Mouse (Mus musculus): ENCODE measurements around the gene Adamts9. TPM values are rescaled to one million over a fixed set of nuclear protein-coding genes. Genes with fewer than 3 reads are reported as not detected.
A peak's percentile ranks its signal among the peaks of the same experiment; 100 is the strongest.

Adamts9 gene
- polyA plus RNA-seq, 1 experiment from 2014 or later = 2.6 TPM

DNA sequence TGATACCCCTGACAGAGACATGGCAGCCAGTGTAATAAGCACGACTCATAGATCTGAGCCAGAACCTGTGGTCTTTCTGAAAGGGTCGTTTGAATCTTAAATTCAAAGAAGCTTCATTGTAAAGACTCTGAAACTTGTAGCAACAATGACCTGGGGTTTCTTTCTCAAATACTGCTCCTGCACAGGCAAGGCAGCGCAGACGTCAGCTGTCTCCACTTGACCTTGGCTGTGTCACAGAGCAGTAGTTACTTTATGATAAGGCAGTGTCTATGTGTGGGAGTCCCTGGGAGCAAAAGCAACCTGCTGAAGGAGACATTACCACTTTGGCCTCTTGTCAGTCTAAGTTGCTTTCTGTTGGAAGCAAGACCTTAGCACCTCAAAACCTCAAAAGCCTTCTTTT is 96.7 kb downstream of the Adamts9 start:
- no peaks in the 10 kb centered on the region for H3K9me3 ChIP-seq
- no peak for DNase-seq (ENCODE audit: extremely low spot score, low spot score)
- no peak overlapping the region for H3K4me3 ChIP-seq
- H3K4me1 ChIP-seq = peaks cover 24% of the 10 kb centered on the region
- no peaks in the 10 kb centered on the region for H3K27me3 ChIP-seq (ENCODE audit: poor library complexity, severe bottlenecking)
- H3K27ac ChIP-seq = no peak overlapping the region
- WGBS = 73% methylated on average over 4 of the region's 4 CpGs
- H3K36me3 ChIP-seq (replicated peaks) = peaks cover 5% of the 10 kb centered on the region; the same call in 1 of the 2 replicates

DNA sequence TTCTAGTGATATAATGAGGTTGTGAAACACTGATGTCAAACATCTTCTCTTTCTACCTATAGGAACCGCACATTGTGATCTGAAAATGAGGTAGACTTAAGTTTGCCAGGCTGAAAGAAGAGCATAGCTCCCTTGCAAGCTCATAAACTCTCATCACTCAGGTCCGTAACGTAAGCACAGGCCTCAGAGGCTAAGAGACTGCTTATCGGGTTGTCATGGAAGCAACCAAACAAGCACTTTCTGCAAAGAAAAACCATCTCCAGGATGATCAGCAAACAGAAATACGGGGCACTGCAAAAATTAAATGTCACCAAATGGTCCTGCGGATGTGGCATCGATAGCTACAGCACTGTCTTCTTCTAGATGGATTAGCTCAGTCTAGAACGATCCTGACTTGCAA is 97.4 kb downstream of the Adamts9 start:
- Histone ChIP-seq H3K27ac (no peak overlapping the region), H3K9me3 (no peaks in the 10 kb centered on the region), H3K4me3 (no peak overlapping the region), H3K27me3 (ENCODE audit: poor library complexity, severe bottlenecking) (no peaks in the 10 kb centered on the region), H3K4me1 (peaks cover 30% of the 10 kb centered on the region), H3K36me3 (replicated peaks) (peaks cover 5% of the 10 kb centered on the region; the same call in 1 of the 2 replicates)
- no peak for DNase-seq (ENCODE audit: extremely low spot score, low spot score)
- WGBS = 93% methylated on average over 8 of the region's 8 CpGs

DNA sequence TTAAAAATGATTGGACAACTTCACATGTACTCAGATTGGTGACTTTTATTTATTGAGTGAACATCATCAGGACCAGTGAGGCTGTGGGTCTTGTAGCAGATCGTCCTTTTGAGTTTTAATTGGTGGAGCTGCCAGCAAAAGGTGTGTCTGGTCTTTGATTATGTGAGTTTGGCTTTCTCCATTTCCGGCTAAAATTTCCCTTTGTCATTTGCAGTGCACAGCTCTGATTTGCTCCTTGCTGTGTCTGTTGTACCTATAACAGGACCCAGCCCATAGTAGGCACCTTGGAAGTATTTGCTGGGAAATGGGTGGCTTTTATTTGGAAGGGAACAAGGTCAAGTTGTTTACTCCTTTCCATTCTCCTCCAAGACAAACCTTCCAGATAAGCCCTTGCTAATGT is 99.8 kb downstream of the Adamts9 start:
- H3K36me3 ChIP-seq (replicated peaks) = no peaks in the 10 kb centered on the region
- no peak for DNase-seq (ENCODE audit: extremely low spot score, low spot score)
- 81% methylated on average over 2 of the region's 2 CpGs for WGBS
- H3K27me3 ChIP-seq (ENCODE audit: poor library complexity, severe bottlenecking) = no peaks in the 10 kb centered on the region
- H3K27ac ChIP-seq = no peak overlapping the region
- no peak overlapping the region for H3K4me3 ChIP-seq
- H3K4me1 ChIP-seq = peaks cover 32% of the 10 kb centered on the region
- no peaks in the 10 kb centered on the region for H3K9me3 ChIP-seq

DNA sequence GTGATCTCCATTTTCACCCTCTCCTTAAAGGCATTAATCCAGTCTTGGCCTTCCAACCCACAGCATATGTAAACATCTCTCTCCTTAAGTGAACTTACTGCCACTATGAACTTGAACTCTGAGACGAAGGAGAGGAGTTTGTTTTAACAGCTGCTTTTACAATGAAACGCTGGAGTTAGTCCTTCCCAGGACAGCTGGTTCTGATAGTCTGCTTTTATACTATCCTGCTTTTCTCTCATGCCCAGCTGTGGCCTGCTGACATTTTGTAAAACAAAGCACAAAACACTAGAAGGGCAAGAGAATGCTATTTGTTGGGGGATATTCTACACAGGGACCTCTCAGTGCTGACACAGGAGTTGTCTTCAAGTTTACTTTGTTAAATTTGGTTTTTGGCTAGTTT is 101.3 kb downstream of the Adamts9 start:
- 14% methylated on average over 2 of the region's 2 CpGs for WGBS
- DNase-seq (ENCODE audit: extremely low spot score, low spot score) = no peak
- Histone ChIP-seq H3K36me3 (replicated peaks) (no peaks in the 10 kb centered on the region), H3K27me3 (ENCODE audit: poor library complexity, severe bottlenecking) (no peaks in the 10 kb centered on the region), H3K4me1 (peaks cover 32% of the 10 kb centered on the region), H3K27ac (no peak overlapping the region), H3K4me3 (no peak overlapping the region), H3K9me3 (no peaks in the 10 kb centered on the region)

DNA sequence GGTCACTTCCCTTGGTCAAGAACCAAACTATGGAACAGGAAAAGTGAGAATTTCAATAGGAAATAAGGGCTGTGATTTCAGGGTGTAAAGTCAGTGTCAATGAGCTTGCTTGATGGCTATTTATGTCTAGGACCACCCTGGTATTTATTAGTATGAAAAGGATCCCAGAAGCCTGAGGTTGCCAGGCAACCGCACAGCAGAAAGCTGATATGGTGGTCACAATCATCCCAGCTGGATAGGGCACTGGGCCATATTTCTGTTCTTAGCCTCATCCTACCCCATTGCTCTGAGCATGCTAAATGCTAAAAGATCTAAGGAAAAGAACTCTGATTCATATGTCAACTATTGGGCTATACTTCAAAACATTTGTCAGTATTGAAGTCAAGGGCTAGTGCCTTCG is 112.2 kb downstream of the Adamts9 start:
- Histone ChIP-seq H3K9me3 (no peaks in the 10 kb centered on the region), H3K36me3 (replicated peaks) (0 out of 2 replicates have a peak, but pooled peaks cover 3% of the 10 kb centered on the region), H3K27me3 (ENCODE audit: poor library complexity, severe bottlenecking) (no peaks in the 10 kb centered on the region), H3K4me3 (no peak overlapping the region), H3K4me1 (peaks cover 14% of the 10 kb centered on the region), H3K27ac (no peak overlapping the region)
- DNase-seq (ENCODE audit: extremely low spot score, low spot score) = no peak
- WGBS = 95% methylated on average over 2 of the region's 2 CpGs

DNA sequence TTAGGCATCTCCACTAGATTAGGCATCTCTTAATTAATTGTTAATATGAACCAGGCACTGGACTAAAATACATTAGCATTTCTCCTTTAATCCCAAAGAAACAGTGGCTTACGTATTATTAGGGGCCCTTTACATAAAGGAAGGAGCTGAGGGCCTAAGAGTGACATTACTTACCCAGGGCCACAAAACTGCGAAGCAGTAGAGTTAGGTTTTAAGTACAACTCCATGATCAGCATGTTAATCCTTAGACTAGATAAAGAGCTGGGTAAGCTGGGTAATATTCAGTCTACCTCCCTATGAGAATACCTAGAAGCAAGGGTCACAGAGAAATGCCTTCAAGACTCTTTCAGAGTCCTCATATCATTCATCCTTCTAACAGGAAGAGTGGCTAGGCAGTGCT is 114.1 kb downstream of the Adamts9 start:
- Histone ChIP-seq H3K4me3 (no peak overlapping the region), H3K36me3 (replicated peaks) (0 out of 2 replicates have a peak, but pooled peaks cover 3% of the 10 kb centered on the region), H3K4me1 (peaks cover 15% of the 10 kb centered on the region), H3K27me3 (ENCODE audit: poor library complexity, severe bottlenecking) (no peaks in the 10 kb centered on the region), H3K27ac (no peak overlapping the region), H3K9me3 (no peaks in the 10 kb centered on the region)
- DNase-seq (ENCODE audit: extremely low spot score, low spot score) = no peak
- WGBS = 97% methylated on average over 2 of the region's 2 CpGs

DNA sequence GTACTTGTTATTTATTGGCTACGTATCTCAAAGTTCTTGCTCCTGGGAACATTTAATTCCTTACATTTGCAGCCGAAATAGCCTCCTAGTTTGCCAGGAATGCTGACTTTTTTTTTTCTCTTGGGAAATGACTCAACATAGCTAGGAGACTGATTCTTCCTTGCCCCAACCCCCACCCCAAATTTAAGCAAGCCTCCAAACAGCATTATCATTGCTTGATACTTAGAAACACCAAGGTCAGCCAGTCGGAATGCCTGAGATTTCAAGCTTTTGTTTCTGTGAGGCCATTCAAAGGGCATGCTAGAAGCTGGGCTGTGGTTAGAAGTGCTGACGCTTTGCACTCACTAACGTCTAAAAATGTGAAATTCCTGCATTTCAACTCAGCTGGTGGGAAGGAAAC is 115.9 kb downstream of the Adamts9 start:
- WGBS = 59% methylated on average over 5 of the region's 5 CpGs
- no peak for DNase-seq (ENCODE audit: extremely low spot score, low spot score)

DNA sequence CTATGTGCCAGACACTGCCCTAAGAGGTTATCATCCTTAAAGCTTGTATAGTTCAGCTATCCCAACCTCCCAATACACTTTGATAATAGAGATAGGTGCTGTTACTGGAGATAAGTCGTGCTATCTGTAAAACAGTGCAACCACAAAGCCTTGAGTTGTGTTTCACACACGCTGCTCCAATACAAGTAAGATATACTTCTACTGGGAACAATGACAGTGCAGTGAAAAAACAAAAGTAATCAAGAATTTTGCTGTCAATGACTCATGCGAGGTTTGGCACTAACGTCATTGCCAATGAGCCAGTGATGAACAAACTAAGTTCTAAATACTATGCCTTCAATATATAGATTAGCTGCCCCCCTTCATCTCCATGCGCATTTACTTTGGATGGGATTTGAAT is 116.7 kb downstream of the Adamts9 start:
- Histone ChIP-seq H3K27me3 (ENCODE audit: poor library complexity, severe bottlenecking) (peaks cover 10% of the 10 kb centered on the region), H3K4me1 (peaks cover 39% of the 10 kb centered on the region), H3K36me3 (replicated peaks) (no peaks in the 10 kb centered on the region), H3K4me3 (no peak overlapping the region), H3K9me3 (no peaks in the 10 kb centered on the region), H3K27ac (no peak overlapping the region)
- DNase-seq (ENCODE audit: extremely low spot score, low spot score) = no peak
- 90% methylated on average over 5 of the region's 5 CpGs for WGBS

More for the DNA sequence above, 115.9 kb downstream of the Adamts9 start:
- no peaks in the 10 kb centered on the region for H3K9me3 ChIP-seq
- no peak overlapping the region for H3K4me3 ChIP-seq
- H3K27ac ChIP-seq = no peak overlapping the region
- peaks cover 10% of the 10 kb centered on the region for H3K27me3 ChIP-seq (ENCODE audit: poor library complexity, severe bottlenecking)
- peaks cover 31% of the 10 kb centered on the region for H3K4me1 ChIP-seq
- no peaks in the 10 kb centered on the region for H3K36me3 ChIP-seq (replicated peaks)

DNA sequence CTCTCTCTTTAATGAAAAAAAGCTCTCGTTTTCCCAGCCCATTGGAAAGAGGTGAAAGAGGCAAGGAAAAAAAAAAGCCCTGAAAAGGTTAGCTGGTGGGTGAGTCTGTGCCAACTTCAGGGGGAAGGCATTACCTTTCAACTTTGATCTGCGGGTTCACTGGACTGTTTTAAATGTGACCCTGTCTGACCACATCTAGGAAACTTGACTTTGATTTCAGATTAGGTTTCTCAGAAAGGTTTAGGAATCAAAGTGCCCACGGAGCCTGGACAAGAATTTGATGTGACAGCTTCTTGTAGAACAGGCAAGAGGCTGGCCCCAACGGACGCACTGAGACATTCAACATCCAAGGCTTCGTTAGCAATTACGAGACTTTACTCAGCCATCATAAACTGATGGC is 119.3 kb downstream of the Adamts9 start:
- Histone ChIP-seq H3K27ac (no peak overlapping the region), H3K36me3 (replicated peaks) (no peaks in the 10 kb centered on the region), H3K9me3 (no peaks in the 10 kb centered on the region), H3K4me3 (no peak overlapping the region), H3K27me3 (ENCODE audit: poor library complexity, severe bottlenecking) (peaks cover 20% of the 10 kb centered on the region), H3K4me1 (peaks cover 41% of the 10 kb centered on the region)
- 56% methylated on average over 7 of the region's 7 CpGs for WGBS
- DNase-seq (ENCODE audit: extremely low spot score, low spot score) = no peak

DNA sequence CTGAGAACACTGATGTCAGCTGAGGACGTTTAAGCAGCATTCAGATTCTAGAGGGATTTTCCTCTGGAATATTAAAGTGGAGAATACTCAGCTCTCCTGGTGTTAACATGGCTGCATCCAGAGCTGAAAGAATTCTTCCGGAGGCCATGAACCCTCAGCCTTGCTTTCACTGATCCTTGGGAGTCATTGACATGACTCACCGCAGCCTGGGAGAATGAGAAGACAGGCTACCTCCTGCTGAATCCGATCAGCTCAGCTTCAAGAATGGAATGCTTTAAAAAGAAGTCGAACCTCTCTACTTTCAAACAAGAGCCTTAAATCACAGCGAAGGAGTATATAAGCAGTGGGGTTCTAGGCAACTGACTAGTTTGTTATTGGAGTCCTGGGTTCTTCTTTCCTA is 121.3 kb downstream of the Adamts9 start:
- no peaks in the 10 kb centered on the region for H3K9me3 ChIP-seq
- WGBS = 45% methylated on average over 6 of the region's 6 CpGs
- no peaks in the 10 kb centered on the region for H3K36me3 ChIP-seq (replicated peaks)
- DNase-seq (ENCODE audit: extremely low spot score, low spot score) = no peak
- no peak overlapping the region for H3K4me3 ChIP-seq
- 0 out of 2 replicates have a peak overlapping the region, but pooled peaks have one; percentile 27 for H3K27ac ChIP-seq
- H3K4me1 ChIP-seq = peaks cover 50% of the 10 kb centered on the region
- peaks cover 37% of the 10 kb centered on the region for H3K27me3 ChIP-seq (ENCODE audit: poor library complexity, severe bottlenecking)

DNA sequence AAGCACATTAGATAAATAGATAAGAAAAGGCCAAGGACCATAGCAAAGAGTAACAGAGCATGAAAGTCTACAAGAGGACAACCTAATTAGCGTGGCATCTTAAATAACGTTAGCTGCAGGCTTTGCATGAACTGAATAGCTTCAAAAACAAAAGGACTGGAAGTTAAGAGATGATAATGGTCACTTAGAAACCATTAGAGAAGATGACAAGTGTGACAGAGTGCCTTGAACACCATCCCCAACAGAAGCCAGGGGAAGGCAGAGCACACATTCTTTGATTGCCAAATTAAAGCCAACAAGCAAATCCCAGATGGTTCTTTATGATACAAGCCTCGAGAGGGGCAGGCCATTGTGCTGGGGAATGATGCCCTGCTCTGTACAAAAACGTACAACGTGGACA is 121.7 kb downstream of the Adamts9 start:
- Histone ChIP-seq H3K4me3 (no peak overlapping the region), H3K27me3 (ENCODE audit: poor library complexity, severe bottlenecking) (peaks cover 41% of the 10 kb centered on the region), H3K4me1 (peaks cover 54% of the 10 kb centered on the region), H3K36me3 (replicated peaks) (no peaks in the 10 kb centered on the region), H3K27ac (0 out of 2 replicates have a peak overlapping the region, but pooled peaks have one; percentile 27), H3K9me3 (no peaks in the 10 kb centered on the region)
- 37% methylated on average over 5 of the region's 5 CpGs for WGBS
- DNase-seq (ENCODE audit: extremely low spot score, low spot score) = no peak

DNA sequence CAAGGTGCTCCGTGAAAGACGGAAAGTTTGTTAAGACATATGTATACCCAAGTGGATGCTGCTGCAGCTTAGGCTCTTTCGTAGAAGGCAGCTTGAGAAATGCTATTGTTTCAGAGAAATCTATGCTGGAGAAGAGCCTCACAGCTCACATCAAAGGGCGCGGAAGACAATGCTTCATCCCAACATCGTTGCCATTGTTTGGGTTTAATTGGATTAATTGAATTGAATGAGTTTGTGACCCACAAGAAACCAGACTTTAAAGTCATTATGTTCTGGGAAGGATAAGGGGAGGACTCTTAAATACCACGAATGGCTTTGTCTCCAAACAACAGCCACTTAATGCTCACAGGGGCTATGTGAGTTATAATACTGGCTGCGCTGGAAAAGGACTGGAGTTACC is 125.6 kb downstream of the Adamts9 start:
- no peak for DNase-seq (ENCODE audit: extremely low spot score, low spot score)
- Histone ChIP-seq H3K36me3 (replicated peaks) (peaks cover 7% of the 10 kb centered on the region; the same call in 1 of the 2 replicates), H3K27me3 (ENCODE audit: poor library complexity, severe bottlenecking) (peaks cover 63% of the 10 kb centered on the region), H3K9me3 (no peaks in the 10 kb centered on the region), H3K27ac (no peak overlapping the region), H3K4me1 (peaks cover 51% of the 10 kb centered on the region), H3K4me3 (no peak overlapping the region)
- WGBS = 21% methylated on average over 8 of the region's 8 CpGs

DNA sequence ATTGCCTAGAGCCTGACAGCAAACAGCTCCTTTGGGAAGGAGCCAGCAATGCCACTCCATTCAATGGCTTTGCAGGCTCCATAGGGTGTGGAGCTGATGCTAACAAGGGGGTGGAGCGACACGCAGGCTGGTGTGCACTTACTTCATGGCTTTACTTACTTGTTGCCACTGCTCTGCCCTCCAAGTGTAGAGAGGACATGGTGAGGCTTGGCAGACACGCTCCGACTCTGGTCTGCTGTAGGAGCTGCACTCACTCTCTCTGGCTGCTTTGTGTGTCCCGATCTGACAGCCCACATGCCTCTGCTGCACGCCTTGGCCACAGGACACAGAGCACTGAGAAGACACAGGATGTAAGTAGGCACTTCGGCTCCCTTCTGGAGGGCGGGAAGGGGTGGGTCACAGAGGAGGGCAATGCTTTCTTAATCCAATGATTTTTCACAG is 127.0 kb downstream of the Adamts9 start, which contains the start of gene A730049H05Rik:
Gene A730049H05Rik, plus strand, starts transcription at position 168 of the 441 bp plus-strand sequence.
- WGBS = 6% methylated on average over 8 of the region's 8 CpGs
- Histone ChIP-seq H3K9me3 (no peaks in the 10 kb centered on the region), H3K27ac (peak within 1 kb of the TSS; percentile 48; the same call in 1 of the 2 replicates), H3K4me1 (peaks cover 50% of the 10 kb centered on the region), H3K4me3 (peak within 1 kb of the TSS; percentile 18; the same call in 1 of the 2 replicates), H3K27me3 (ENCODE audit: poor library complexity, severe bottlenecking) (peaks cover 60% of the 10 kb centered on the region), H3K36me3 (replicated peaks) (peaks cover 7% of the 10 kb centered on the region; the same call in 1 of the 2 replicates)
- peak; percentile 26 for DNase-seq (ENCODE audit: extremely low spot score, low spot score)

Measured in forebrain, embryonic 10.5 days (tissue).